Mouse (Mus musculus): ENCODE data around the gene Xrcc3.

DNA sequence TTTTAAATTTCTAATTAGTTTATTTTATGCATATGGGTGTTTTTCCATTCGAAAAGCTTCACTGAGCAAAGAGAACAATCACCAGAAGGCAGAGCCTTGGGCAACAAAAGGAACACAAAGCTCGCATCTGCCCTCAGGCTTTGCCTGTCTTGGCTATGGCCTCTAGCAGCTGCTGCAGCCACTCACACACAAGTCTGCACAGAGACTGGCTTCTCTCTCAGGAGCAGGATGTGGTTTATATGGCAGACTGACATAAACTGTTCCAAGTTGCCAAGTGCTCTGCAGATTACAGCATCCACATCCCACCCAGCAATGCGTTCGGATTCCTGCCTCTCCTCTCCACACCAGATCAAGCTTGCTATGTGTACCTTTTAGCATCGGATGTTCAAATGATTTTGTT lies 38.1 kb upstream of the Xrcc3 start:
- no peak for TF ChIP-seq CTCF (IDR thresholded peaks at IDR 0.05)
- TF ChIP-seq EP300 (IDR thresholded peaks at IDR 0.05): no peak
